Mouse (Mus musculus): ENCODE measurements around the gene Klf2. TPM values are rescaled to one million over a fixed set of nuclear protein-coding genes. Genes with fewer than 3 reads are reported as not detected.

The Klf2 gene
- polyA plus RNA-seq (2015; fragmentation: Illumina TruSeq; extraction: RNeasy Lipid Tissue Mini Kit (QIAGEN cat#74804); ENCODE audit: insufficient read depth, low read depth, low replicate concordance), result 28.8 TPM

GRCm38 (mm10) chr8:72318801-72319322, at the start of gene Klf2:
TSS of gene Klf2 (plus strand) at chr8:72319033.

GRCm38 (mm10) chr8:72305210-72305905, 13.5 kb upstream of the Klf2 start, which contains the start of gene Gm10282:
TSS of gene Gm10282 (minus strand) at chr8:72305260.

Other genes with a start within 250 kb of the Klf2 start
- not detected for gene Olfr373, start 235.9 kb upstream of the Klf2 start, polyA plus RNA-seq (2015; fragmentation: Illumina TruSeq; extraction: RNeasy Lipid Tissue Mini Kit (QIAGEN cat#74804); ENCODE audit: insufficient read depth, low read depth, low replicate concordance)
- not detected for gene Olfr374, start 212.0 kb upstream of the Klf2 start, polyA plus RNA-seq (2015; fragmentation: Illumina TruSeq; extraction: RNeasy Lipid Tissue Mini Kit (QIAGEN cat#74804); ENCODE audit: insufficient read depth, low read depth, low replicate concordance)
- gene Tpm4, start 184.1 kb upstream of the Klf2 start, polyA plus RNA-seq (2015; fragmentation: Illumina TruSeq; extraction: RNeasy Lipid Tissue Mini Kit (QIAGEN cat#74804); ENCODE audit: insufficient read depth, low read depth, low replicate concordance), result 53.4 TPM
- gene Rab8a, start 157.8 kb upstream of the Klf2 start, polyA plus RNA-seq (2015; fragmentation: Illumina TruSeq; extraction: RNeasy Lipid Tissue Mini Kit (QIAGEN cat#74804); ENCODE audit: insufficient read depth, low read depth, low replicate concordance), result 15.3 TPM
- not detected for gene Hsh2d, start 129.4 kb upstream of the Klf2 start, polyA plus RNA-seq (2015; fragmentation: Illumina TruSeq; extraction: RNeasy Lipid Tissue Mini Kit (QIAGEN cat#74804); ENCODE audit: insufficient read depth, low read depth, low replicate concordance)
- 0.41 TPM for gene Cib3, start 106.2 kb upstream of the Klf2 start, polyA plus RNA-seq (2015; fragmentation: Illumina TruSeq; extraction: RNeasy Lipid Tissue Mini Kit (QIAGEN cat#74804); ENCODE audit: insufficient read depth, low read depth, low replicate concordance)
- gene Gm11034, start 105.4 kb upstream of the Klf2 start, polyA plus RNA-seq (2015; fragmentation: Illumina TruSeq; extraction: RNeasy Lipid Tissue Mini Kit (QIAGEN cat#74804); ENCODE audit: insufficient read depth, low read depth, low replicate concordance), result not detected
- gene Fam32a, start 99.3 kb upstream of the Klf2 start, polyA plus RNA-seq (2015; fragmentation: Illumina TruSeq; extraction: RNeasy Lipid Tissue Mini Kit (QIAGEN cat#74804); ENCODE audit: insufficient read depth, low read depth, low replicate concordance), result 13.5 TPM
- gene Ap1m1, start 79.0 kb upstream of the Klf2 start, polyA plus RNA-seq (2015; fragmentation: Illumina TruSeq; extraction: RNeasy Lipid Tissue Mini Kit (QIAGEN cat#74804); ENCODE audit: insufficient read depth, low read depth, low replicate concordance), result 17.6 TPM
- not detected for gene Gm10282, start 13.8 kb upstream of the Klf2 start, polyA plus RNA-seq (2015; fragmentation: Illumina TruSeq; extraction: RNeasy Lipid Tissue Mini Kit (QIAGEN cat#74804); ENCODE audit: insufficient read depth, low read depth, low replicate concordance)
- gene Eps15l1, start 102.4 kb downstream of the Klf2 start, polyA plus RNA-seq (2015; fragmentation: Illumina TruSeq; extraction: RNeasy Lipid Tissue Mini Kit (QIAGEN cat#74804); ENCODE audit: insufficient read depth, low read depth, low replicate concordance), result 18.4 TPM
- not detected for gene Calr3, start 124.8 kb downstream of the Klf2 start, polyA plus RNA-seq (2015; fragmentation: Illumina TruSeq; extraction: RNeasy Lipid Tissue Mini Kit (QIAGEN cat#74804); ENCODE audit: insufficient read depth, low read depth, low replicate concordance)
- gene 1700030K09Rik, start 124.8 kb downstream of the Klf2 start, polyA plus RNA-seq (2015; fragmentation: Illumina TruSeq; extraction: RNeasy Lipid Tissue Mini Kit (QIAGEN cat#74804); ENCODE audit: insufficient read depth, low read depth, low replicate concordance), result 3.2 TPM
- gene Cherp, start 156.2 kb downstream of the Klf2 start, polyA plus RNA-seq (2015; fragmentation: Illumina TruSeq; extraction: RNeasy Lipid Tissue Mini Kit (QIAGEN cat#74804); ENCODE audit: insufficient read depth, low read depth, low replicate concordance), result 13.3 TPM
- gene Slc35e1, start 173.6 kb downstream of the Klf2 start, polyA plus RNA-seq (2015; fragmentation: Illumina TruSeq; extraction: RNeasy Lipid Tissue Mini Kit (QIAGEN cat#74804); ENCODE audit: insufficient read depth, low read depth, low replicate concordance), result 5.9 TPM
- 1.6 TPM for gene Med26, start 229.2 kb downstream of the Klf2 start, polyA plus RNA-seq (2015; fragmentation: Illumina TruSeq; extraction: RNeasy Lipid Tissue Mini Kit (QIAGEN cat#74804); ENCODE audit: insufficient read depth, low read depth, low replicate concordance)

Measured in pancreas, adult 10 weeks (tissue).